Mouse (Mus musculus): ENCODE results near the gene Glo1. TPM values are rescaled to one million over a fixed set of nuclear protein-coding genes. Genes with fewer than 3 reads are reported as not detected.

The Glo1 gene
- polyA plus RNA-seq, 1 experiment from 2014 or later: 232 TPM

GRCm38 (mm10) chr17:30621450-30621849 lies 5.2 kb downstream of the Glo1 start:
- H3K4me3 ChIP-seq (ENCODE audit: low read depth, low read length): no peak overlapping the region
- DNase-seq (ENCODE audit: low spot score) (no peak), ATAC-seq (ENCODE audit: insufficient number of reproducible peaks, low FRiP score, low TSS enrichment, low read depth) (no peak)
- H3K9me3 ChIP-seq (ENCODE audit: control insufficient read depth, low read length): no peaks in the 10 kb centered on the region
- no peak overlapping the region for H3K27ac ChIP-seq (replicated peaks; ENCODE audit: low read depth, low read length)
- no peaks in the 10 kb centered on the region for H3K36me3 ChIP-seq (ENCODE audit: control insufficient read depth, insufficient read depth, low read length)
- 71% methylated on average over 4 of the region's 4 CpGs for WGBS
- no peaks in the 10 kb centered on the region for H3K4me1 ChIP-seq (ENCODE audit: control insufficient read depth, insufficient read depth, low read length)
- no peak overlapping the region for H3K4me2 ChIP-seq (ENCODE audit: low read depth, severe bottlenecking)
- H3K9ac ChIP-seq (ENCODE audit: low read length): no peak overlapping the region
- H3K27me3 ChIP-seq (ENCODE audit: control insufficient read depth, insufficient read depth, low read length): no peaks in the 10 kb centered on the region

DNA sequence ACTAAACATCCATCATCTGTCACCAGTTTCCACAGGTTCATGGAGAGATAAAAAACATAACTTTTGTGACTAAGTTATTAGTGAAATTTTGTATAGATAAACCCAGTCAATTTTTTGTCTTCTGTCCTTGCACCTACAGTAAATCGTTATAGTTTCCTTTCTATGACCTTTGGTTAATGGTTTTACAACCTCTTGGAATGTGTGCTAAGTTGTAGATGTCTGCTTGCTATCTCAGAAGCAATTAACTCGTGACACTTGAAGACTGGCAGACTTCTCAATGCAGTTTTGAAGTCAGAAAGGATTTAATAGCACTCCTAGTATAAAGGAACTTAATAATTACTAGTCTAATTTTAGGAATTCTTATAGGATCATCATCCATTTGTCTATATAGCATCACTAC lies 6.1 kb downstream of the Glo1 start:
- H3K4me2 ChIP-seq (ENCODE audit: low read depth, severe bottlenecking): no peak overlapping the region
- no peak overlapping the region for H3K27ac ChIP-seq (replicated peaks; ENCODE audit: low read depth, low read length)
- no peaks in the 10 kb centered on the region for H3K4me1 ChIP-seq (ENCODE audit: control insufficient read depth, insufficient read depth, low read length)
- no peak for ATAC-seq (ENCODE audit: insufficient number of reproducible peaks, low FRiP score, low TSS enrichment, low read depth)
- no peaks in the 10 kb centered on the region for H3K36me3 ChIP-seq (ENCODE audit: control insufficient read depth, insufficient read depth, low read length)
- no peak overlapping the region for H3K4me3 ChIP-seq (ENCODE audit: low read depth, low read length)
- 17% methylated on average over 2 of the region's 2 CpGs for WGBS
- no peaks in the 10 kb centered on the region for H3K27me3 ChIP-seq (ENCODE audit: control insufficient read depth, insufficient read depth, low read length)
- no peak overlapping the region for H3K9ac ChIP-seq (ENCODE audit: low read length)
- no peaks in the 10 kb centered on the region for H3K9me3 ChIP-seq (ENCODE audit: control insufficient read depth, low read length)
- no peak for DNase-seq (ENCODE audit: low spot score)

DNA sequence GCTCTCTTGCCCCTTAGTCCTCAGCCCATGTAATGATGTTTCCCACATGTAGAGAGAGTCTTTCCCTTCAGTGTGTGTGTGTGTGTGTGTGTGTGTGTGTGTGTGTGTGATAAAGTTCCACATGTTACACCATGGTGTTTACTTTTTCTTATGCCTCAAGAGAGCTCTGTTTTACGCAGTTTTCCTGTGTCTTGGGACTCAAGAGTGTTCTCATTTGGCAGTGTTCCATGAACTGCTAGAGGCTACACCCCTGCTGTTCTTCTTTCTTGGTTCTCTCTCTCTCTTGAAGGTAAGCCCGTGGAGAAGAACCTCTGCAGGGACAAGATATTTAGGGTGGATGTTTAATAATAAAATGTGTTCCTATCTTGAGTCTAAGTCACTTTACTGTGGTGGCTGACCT lies 7.5 kb downstream of the Glo1 start:
- no peaks in the 10 kb centered on the region for H3K27me3 ChIP-seq (ENCODE audit: control insufficient read depth, insufficient read depth, low read length)
- H3K4me1 ChIP-seq (ENCODE audit: control insufficient read depth, insufficient read depth, low read length): no peaks in the 10 kb centered on the region
- H3K4me3 ChIP-seq (ENCODE audit: low read depth, low read length): no peak overlapping the region
- no peak overlapping the region for H3K27ac ChIP-seq (replicated peaks; ENCODE audit: low read depth, low read length)
- 44% methylated on average over 2 of the region's 2 CpGs for WGBS
- H3K36me3 ChIP-seq (ENCODE audit: control insufficient read depth, insufficient read depth, low read length): no peaks in the 10 kb centered on the region
- H3K4me2 ChIP-seq (ENCODE audit: low read depth, severe bottlenecking): no peak overlapping the region
- no peaks in the 10 kb centered on the region for H3K9me3 ChIP-seq (ENCODE audit: control insufficient read depth, low read length)
- DNase-seq (ENCODE audit: low spot score) (no peak), ATAC-seq (ENCODE audit: insufficient number of reproducible peaks, low FRiP score, low TSS enrichment, low read depth) (no peak)
- no peak overlapping the region for H3K9ac ChIP-seq (ENCODE audit: low read length)

- no peaks in the 10 kb centered on the region for H3K4me1 ChIP-seq (ENCODE audit: control insufficient read depth, insufficient read depth, low read length)
- H3K27me3 ChIP-seq (ENCODE audit: control insufficient read depth, insufficient read depth, low read length): no peaks in the 10 kb centered on the region
- H3K4me2 ChIP-seq (ENCODE audit: low read depth, severe bottlenecking): no peak overlapping the region
- no peak overlapping the region for H3K9ac ChIP-seq (ENCODE audit: low read length)
- ATAC-seq (ENCODE audit: insufficient number of reproducible peaks, low FRiP score, low TSS enrichment, low read depth): no peak
- H3K4me3 ChIP-seq (ENCODE audit: low read depth, low read length): no peak overlapping the region
- no peak overlapping the region for H3K27ac ChIP-seq (replicated peaks; ENCODE audit: low read depth, low read length)
- no peaks in the 10 kb centered on the region for H3K36me3 ChIP-seq (ENCODE audit: control insufficient read depth, insufficient read depth, low read length)
- DNase-seq (ENCODE audit: low spot score): no peak
- no peaks in the 10 kb centered on the region for H3K9me3 ChIP-seq (ENCODE audit: control insufficient read depth, low read length)
- WGBS: 86% methylated on average over 3 of the region's 3 CpGs
These were observed 8.4 kb downstream of the Glo1 start for GRCm38 (mm10) chr17:30618136-30618891.

- no peak overlapping the region for H3K9ac ChIP-seq (ENCODE audit: low read length)
These were observed 10.5 kb downstream of the Glo1 start for GRCm38 (mm10) chr17:30616203-30616602.

DNA sequence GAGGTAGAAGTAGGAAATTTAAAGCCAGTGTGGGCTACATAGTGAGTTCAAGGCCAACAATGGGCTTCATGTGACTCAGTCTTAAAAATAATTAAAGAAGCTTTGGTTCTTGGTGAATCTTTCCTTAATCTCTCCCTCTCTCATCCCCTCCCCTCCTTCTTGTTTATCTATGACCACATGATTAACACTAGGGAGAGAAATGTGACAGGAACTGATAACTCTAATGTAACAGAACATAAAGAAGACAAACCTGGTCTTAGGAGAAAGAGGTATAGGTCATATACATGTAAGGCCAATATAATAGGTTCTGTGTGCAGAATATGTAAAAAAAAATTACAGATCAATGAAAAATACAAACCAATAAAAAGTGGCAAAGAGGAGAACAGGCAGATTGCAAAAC lies 13.3 kb downstream of the Glo1 start:
- ATAC-seq (ENCODE audit: insufficient number of reproducible peaks, low FRiP score, low TSS enrichment, low read depth): no peak
- no peaks in the 10 kb centered on the region for H3K27me3 ChIP-seq (ENCODE audit: control insufficient read depth, insufficient read depth, low read length)
- H3K27ac ChIP-seq (replicated peaks; ENCODE audit: low read depth, low read length): no peak overlapping the region
- 0 out of 2 replicates have a peak, but pooled peaks cover 1% of the 10 kb centered on the region for H3K4me1 ChIP-seq (ENCODE audit: control insufficient read depth, insufficient read depth, low read length)
- no peak overlapping the region for H3K4me3 ChIP-seq (ENCODE audit: low read depth, low read length)
- no peaks in the 10 kb centered on the region for H3K9me3 ChIP-seq (ENCODE audit: control insufficient read depth, low read length)
- no peaks in the 10 kb centered on the region for H3K36me3 ChIP-seq (ENCODE audit: control insufficient read depth, insufficient read depth, low read length)
- H3K9ac ChIP-seq (ENCODE audit: low read length): no peak overlapping the region
- H3K4me2 ChIP-seq (ENCODE audit: low read depth, severe bottlenecking): no peak overlapping the region
- no peak for DNase-seq (ENCODE audit: low spot score)

More at GRCm38 (mm10) chr17:30616203-30616602, 10.5 kb downstream of the Glo1 start:
- Histone ChIP-seq H3K4me2 (ENCODE audit: low read depth, severe bottlenecking) (no peak overlapping the region), H3K27me3 (ENCODE audit: control insufficient read depth, insufficient read depth, low read length) (no peaks in the 10 kb centered on the region), H3K4me1 (ENCODE audit: control insufficient read depth, insufficient read depth, low read length) (no peaks in the 10 kb centered on the region), H3K27ac (replicated peaks; ENCODE audit: low read depth, low read length) (no peak overlapping the region), H3K4me3 (ENCODE audit: low read depth, low read length) (no peak overlapping the region), H3K36me3 (ENCODE audit: control insufficient read depth, insufficient read depth, low read length) (no peaks in the 10 kb centered on the region), H3K9me3 (ENCODE audit: control insufficient read depth, low read length) (no peaks in the 10 kb centered on the region)
- WGBS: 87% methylated on average over 5 of the region's 5 CpGs
- DNase-seq (ENCODE audit: low spot score) (no peak), ATAC-seq (ENCODE audit: insufficient number of reproducible peaks, low FRiP score, low TSS enrichment, low read depth) (no peak)

- no peaks in the 10 kb centered on the region for H3K27me3 ChIP-seq (ENCODE audit: control insufficient read depth, insufficient read depth, low read length)
- 0 out of 2 replicates have a peak, but pooled peaks cover 6% of the 10 kb centered on the region for H3K4me1 ChIP-seq (ENCODE audit: control insufficient read depth, insufficient read depth, low read length)
- no peaks in the 10 kb centered on the region for H3K9me3 ChIP-seq (ENCODE audit: control insufficient read depth, low read length)
- H3K4me2 ChIP-seq (ENCODE audit: low read depth, severe bottlenecking): peak overlapping the region; percentile 53
- H3K9ac ChIP-seq (ENCODE audit: low read length): peak overlapping the region; percentile 66
- DNase-seq (ENCODE audit: low spot score) (peak; percentile 97), ATAC-seq (ENCODE audit: insufficient number of reproducible peaks, low FRiP score, low TSS enrichment, low read depth) (peak; percentile 99)
- no peaks in the 10 kb centered on the region for H3K36me3 ChIP-seq (ENCODE audit: control insufficient read depth, insufficient read depth, low read length)
- WGBS: under 1% methylated on average over 34 of the region's 34 CpGs
- peak overlapping the region; percentile 48 for H3K4me3 ChIP-seq (ENCODE audit: low read depth, low read length)
- H3K27ac ChIP-seq (replicated peaks; ENCODE audit: low read depth, low read length): no peak overlapping the region
These were observed 14.4 kb downstream of the Glo1 start for GRCm38 (mm10) chr17:30612075-30612859.

- WGBS: 27% methylated on average over 18 of the region's 18 CpGs
- no peak overlapping the region for H3K27ac ChIP-seq (replicated peaks; ENCODE audit: low read depth, low read length)
- 0 out of 2 replicates have a peak, but pooled peaks cover 8% of the 10 kb centered on the region for H3K4me1 ChIP-seq (ENCODE audit: control insufficient read depth, insufficient read depth, low read length)
- no peaks in the 10 kb centered on the region for H3K36me3 ChIP-seq (ENCODE audit: control insufficient read depth, insufficient read depth, low read length)
- DNase-seq (ENCODE audit: low spot score) (no peak), ATAC-seq (ENCODE audit: insufficient number of reproducible peaks, low FRiP score, low TSS enrichment, low read depth) (no peak)
- H3K27me3 ChIP-seq (ENCODE audit: control insufficient read depth, insufficient read depth, low read length): no peaks in the 10 kb centered on the region
- H3K4me2 ChIP-seq (ENCODE audit: low read depth, severe bottlenecking): peak overlapping the region; percentile 53
- H3K9ac ChIP-seq (ENCODE audit: low read length): peak overlapping the region; percentile 66
- H3K9me3 ChIP-seq (ENCODE audit: control insufficient read depth, low read length): no peaks in the 10 kb centered on the region
- peak overlapping the region; percentile 48 for H3K4me3 ChIP-seq (ENCODE audit: low read depth, low read length)
These were observed 15.2 kb downstream of the Glo1 start for GRCm38 (mm10) chr17:30611221-30612074.

Data from limb, embryonic 11.5 days (tissue).